Mouse (Mus musculus) heart, embryonic 13.5 days (tissue): ENCODE results near the gene Lxn. TPM values are rescaled to one million over a fixed set of nuclear protein-coding genes. Genes with fewer than 3 reads are reported as not detected.

Experiments
- ATAC-seq: fragments of 200-750 bp; cut with Nextera tagmentation; 2 replicates; pipeline ENCODE4 v1.8.0; 2017; ENCODE audit warnings: moderate TSS enrichment; ENCODE audit not compliant: insufficient number of reproducible peaks, low FRiP score, low TSS enrichment; ENCODE audit errors: extremely low read depth
- H3K27ac ChIP-seq: fragments of 300-500 bp; sonication (generic); replicated peaks from 2 replicates; pipeline ENCODE4 v1.5.1; 2015; ENCODE audit warnings: moderate library complexity, mild to moderate bottlenecking, inconsistent platforms
- H3K27me3 ChIP-seq: fragments of 300-500 bp; sonication (generic); replicated peaks from 2 replicates; pipeline ENCODE4 v1.6.1; 2015; ENCODE audit warnings: mild to moderate bottlenecking, inconsistent platforms
- H3K36me3 ChIP-seq: fragments of 300-500 bp; sonication (generic); 2 replicates; pipeline ENCODE4 v1.6.1; 2015; ENCODE audit warnings: mild to moderate bottlenecking, inconsistent platforms
- H3K4me1 ChIP-seq: fragments of 300-500 bp; sonication (generic); 2 replicates; pipeline ENCODE4 v1.6.1; 2015; ENCODE audit warnings: inconsistent platforms
- H3K4me2 ChIP-seq: fragments of 300-500 bp; sonication (generic); 2 replicates; pipeline ENCODE4 v1.6.1; 2015; ENCODE audit warnings: inconsistent platforms, mild to moderate bottlenecking, moderate library complexity
- H3K4me3 ChIP-seq: fragments of 300-500 bp; sonication (generic); 2 replicates; pipeline ENCODE4 v1.5.1; 2015; ENCODE audit warnings: moderate library complexity, mild to moderate bottlenecking, inconsistent platforms
- H3K9ac ChIP-seq: fragments of 300-500 bp; sonication (generic); 2 replicates; pipeline ENCODE4 v1.6.1; 2015; ENCODE audit warnings: inconsistent platforms, mild to moderate bottlenecking, moderate library complexity
- H3K9me3 ChIP-seq: fragments of 300-500 bp; sonication (generic); 2 replicates; pipeline ENCODE4 v1.6.1; 2016; ENCODE audit warnings: inconsistent platforms
- WGBS: fragments of 180-500 bp; shearing (Covaris S2); methylation state at CpG from one replicate; pipeline ENCODE4 v1.1.7; 2015; ENCODE audit warnings: mixed read lengths; 5-methylcytosine and 5-hydroxymethylcytosine counted together
- polyA plus RNA-seq: library from polyadenylated mRNA; unstranded; fragments of >200 nt; fragmentation: Nextera tagmentation; extraction: Ambion mirVana; gene quantifications from 2 replicates; pipeline ENCODE4 v1.2.1, GENCODE M21; 2015

Gene Lxn
- 62.4 and 64.3 TPM in 2 replicates for polyA plus RNA-seq

DNA sequence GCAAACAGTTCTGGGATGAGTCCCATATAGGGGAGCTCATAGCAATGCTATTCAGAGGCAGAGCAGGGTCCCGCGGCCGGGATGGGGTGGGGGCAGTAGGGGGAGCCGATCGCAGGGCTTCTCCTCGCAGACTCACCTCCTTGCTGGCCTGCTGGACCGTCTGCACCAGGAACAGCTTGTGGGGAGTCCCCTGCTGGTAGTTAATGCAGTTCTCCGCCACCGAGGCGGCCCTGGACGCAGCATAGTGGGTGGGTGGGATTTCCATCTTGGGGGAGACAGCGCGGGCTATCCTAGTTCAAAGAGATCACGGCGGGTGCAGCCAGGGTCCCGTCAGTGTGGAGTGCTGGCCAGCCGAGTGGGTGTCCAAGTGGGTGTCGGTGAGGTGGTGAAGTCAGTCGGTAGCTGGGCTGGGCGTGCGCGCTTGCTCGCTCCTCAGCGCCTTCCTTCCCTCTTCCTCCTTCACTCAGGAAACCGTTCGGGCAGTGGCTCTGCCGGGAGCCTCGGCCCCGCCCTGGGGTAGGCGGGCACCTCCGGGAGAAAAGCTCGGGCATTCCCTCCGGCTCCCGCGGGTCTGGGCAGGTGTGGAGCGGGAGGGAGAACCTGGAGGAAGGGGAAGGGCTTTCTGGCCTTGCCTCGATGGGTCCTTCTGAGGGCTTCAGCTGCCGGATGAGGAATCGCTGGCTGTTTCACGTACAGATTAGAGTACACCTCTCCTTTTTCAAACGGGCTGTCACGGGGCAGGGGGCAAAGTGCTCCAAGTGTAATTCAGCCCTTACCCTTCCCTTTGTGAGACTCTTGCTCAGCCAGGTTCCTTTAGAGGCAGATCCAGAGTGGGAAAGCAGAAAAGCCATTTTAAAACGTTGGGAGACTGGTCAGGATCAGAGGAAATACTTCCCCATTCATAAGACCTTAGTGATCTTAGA, at the start of gene Lxn:
Gene Lxn, minus strand, starts transcription at position 477 of the 923 bp plus-strand sequence.
- under 1% methylated on average over 43 of the region's 43 CpGs for WGBS
- Histone ChIP-seq H3K27ac (peak within 1 kb of the TSS; percentile 84), H3K4me2 (peak within 1 kb of the TSS; percentile 88), H3K36me3 (peaks cover 48% of the 10 kb centered on the region), H3K9me3 (no peaks in the 10 kb centered on the region), H3K4me1 (peaks cover 25% of the 10 kb centered on the region), H3K27me3 (no peaks in the 10 kb centered on the region), H3K4me3 (peak within 1 kb of the TSS; percentile 74), H3K9ac (peak within 1 kb of the TSS; percentile 87)
- ATAC-seq = peak; percentile 70

DNA sequence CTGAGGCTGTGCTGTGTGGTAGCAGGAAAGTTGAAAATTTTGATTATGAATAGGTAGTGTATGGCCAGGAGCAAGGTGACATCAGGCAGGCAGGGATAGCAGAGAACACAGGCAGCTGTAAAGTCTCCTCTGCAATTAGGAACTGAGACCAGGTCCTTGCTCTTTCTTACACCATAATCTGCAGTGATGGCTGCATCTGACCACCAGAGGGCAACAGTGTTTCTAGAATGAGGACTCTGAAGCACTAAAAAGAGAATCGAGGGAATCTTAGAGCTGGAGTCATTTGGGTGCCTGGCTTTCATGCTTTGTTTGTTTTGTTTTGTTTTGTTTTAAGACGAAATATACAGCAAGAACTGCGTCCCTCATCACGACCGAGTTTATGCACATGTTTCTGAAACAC, 49.1 kb upstream of the Lxn start:
- Histone ChIP-seq H3K27me3 (peaks cover 36% of the 10 kb centered on the region), H3K9ac (no peak overlapping the region), H3K36me3 (no peaks in the 10 kb centered on the region), H3K9me3 (no peaks in the 10 kb centered on the region), H3K4me1 (peaks cover 6% of the 10 kb centered on the region; the same call in 1 of the 2 replicates), H3K4me3 (no peak overlapping the region), H3K27ac (no peak overlapping the region), H3K4me2 (no peak overlapping the region)
- ATAC-seq = no peak
- 3% methylated on average over 5 of the region's 5 CpGs for WGBS

DNA sequence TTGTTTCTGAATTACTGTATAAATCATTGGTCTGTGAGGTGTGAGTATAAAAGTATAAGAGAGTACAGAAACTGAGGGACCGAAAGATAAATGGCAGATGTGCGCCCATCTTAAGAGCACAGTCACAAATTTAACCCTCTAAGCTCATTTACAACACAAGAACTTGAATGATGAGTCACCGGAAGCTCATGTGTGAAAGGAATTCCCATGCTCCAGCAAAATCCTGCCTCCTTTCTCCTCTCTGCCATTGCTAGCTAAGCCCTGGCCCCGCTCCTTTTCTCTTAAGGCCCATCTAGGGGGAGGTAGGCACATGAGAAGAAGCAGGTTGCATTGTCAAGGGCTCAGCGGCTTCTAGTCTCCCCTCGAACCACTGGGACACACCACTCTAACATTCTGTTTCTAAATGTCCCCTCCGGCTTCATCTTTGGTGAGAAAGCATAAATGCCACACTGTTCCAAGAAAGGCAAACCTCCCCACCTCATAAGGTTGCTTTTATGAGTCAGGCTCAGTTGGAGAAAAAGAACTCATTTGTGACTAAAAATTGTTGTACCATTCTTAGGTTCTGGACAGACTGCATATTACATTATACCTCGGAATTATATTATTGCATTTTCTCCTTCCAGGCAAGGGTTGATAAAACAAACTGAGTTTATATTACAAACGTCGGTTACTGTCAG, 44.6 kb upstream of the Lxn start:
- no peaks in the 10 kb centered on the region for H3K36me3 ChIP-seq
- 78% methylated on average over 10 of the region's 10 CpGs for WGBS
- H3K4me1 ChIP-seq = no peaks in the 10 kb centered on the region
- H3K4me2 ChIP-seq = no peak overlapping the region
- no peak overlapping the region for H3K9ac ChIP-seq
- H3K27ac ChIP-seq = no peak overlapping the region
- no peak for ATAC-seq
- no peak overlapping the region for H3K4me3 ChIP-seq
- no peaks in the 10 kb centered on the region for H3K9me3 ChIP-seq
- no peaks in the 10 kb centered on the region; the same call in 1 of the 2 replicates for H3K27me3 ChIP-seq

DNA sequence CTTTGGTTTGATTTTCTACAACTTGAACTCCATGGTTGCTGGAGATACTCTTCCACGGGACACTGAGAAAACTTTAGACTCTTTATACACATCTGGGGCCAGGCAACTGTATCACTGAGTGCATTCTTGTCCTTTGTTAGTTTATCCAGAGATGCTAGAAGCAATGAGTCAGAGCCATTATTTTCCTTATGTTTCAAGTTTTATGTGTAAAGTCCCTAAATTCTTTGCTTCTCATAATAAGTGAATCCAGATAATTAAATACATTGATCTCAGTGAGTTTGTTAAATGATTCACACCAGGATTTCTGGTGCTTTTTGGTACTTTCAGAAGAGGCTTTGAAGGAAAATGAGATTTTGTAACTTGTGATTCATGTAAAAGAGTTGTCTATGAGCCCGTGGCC, 41.6 kb upstream of the Lxn start:
- Histone ChIP-seq H3K4me1 (no peaks in the 10 kb centered on the region), H3K27me3 (no peaks in the 10 kb centered on the region), H3K4me2 (no peak overlapping the region), H3K4me3 (no peak overlapping the region), H3K27ac (no peak overlapping the region), H3K9me3 (no peaks in the 10 kb centered on the region), H3K36me3 (no peaks in the 10 kb centered on the region), H3K9ac (no peak overlapping the region)
- ATAC-seq = no peak
- 75% methylated on average over 2 of the region's 2 CpGs for WGBS

DNA sequence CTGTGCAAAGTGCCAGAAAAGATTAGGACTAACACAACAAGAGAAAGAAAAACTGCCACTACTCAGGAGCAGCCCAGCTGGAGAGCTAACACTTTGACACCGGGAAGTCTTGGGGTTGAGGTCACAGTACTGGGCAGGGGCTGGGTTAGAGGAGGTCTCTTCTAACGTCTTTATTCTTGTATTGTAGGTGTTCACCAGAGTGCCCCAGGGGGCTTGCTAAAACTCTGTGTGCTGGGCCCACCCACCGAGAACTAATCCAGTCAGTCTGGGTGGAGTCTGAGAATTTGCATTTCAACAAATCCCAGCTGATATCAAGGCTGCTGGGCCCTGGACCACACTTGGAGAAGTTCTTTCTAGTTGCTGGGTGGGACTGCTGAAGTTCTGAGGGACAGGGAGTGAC, 40.2 kb upstream of the Lxn start:
- WGBS = 9% methylated on average over 3 of the region's 3 CpGs
- Histone ChIP-seq H3K9ac (no peak overlapping the region), H3K36me3 (no peaks in the 10 kb centered on the region), H3K27me3 (no peaks in the 10 kb centered on the region), H3K4me3 (no peak overlapping the region), H3K27ac (no peak overlapping the region), H3K4me1 (no peaks in the 10 kb centered on the region), H3K9me3 (peaks cover 4% of the 10 kb centered on the region; the same call in 1 of the 2 replicates), H3K4me2 (no peak overlapping the region)
- no peak for ATAC-seq

DNA sequence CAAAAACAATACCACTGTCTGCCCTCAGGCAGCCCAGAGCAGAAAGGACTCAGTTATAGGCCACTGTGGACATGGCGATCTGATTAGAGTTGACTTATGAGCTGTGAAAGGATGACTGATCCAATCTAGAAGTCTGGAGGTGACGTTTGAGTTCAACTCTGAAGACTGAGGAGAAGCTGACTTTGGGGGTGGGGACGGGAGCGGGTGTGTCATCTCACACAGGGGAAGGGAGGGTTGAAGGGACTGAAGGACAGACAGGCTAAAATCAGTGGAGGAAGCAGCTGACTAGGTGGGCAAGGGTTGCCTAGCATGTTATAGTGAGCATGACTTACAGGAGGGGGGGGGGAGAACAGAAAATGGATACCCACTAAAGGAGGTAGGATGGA, 35.7 kb upstream of the Lxn start:
- Histone ChIP-seq H3K9ac (no peak overlapping the region), H3K9me3 (peaks cover 8% of the 10 kb centered on the region; the same call in 1 of the 2 replicates), H3K4me1 (no peaks in the 10 kb centered on the region), H3K4me3 (no peak overlapping the region), H3K27me3 (no peaks in the 10 kb centered on the region), H3K4me2 (no peak overlapping the region), H3K36me3 (no peaks in the 10 kb centered on the region), H3K27ac (no peak overlapping the region)
- no peak for ATAC-seq
- 84% methylated on average over 4 of the region's 4 CpGs for WGBS

DNA sequence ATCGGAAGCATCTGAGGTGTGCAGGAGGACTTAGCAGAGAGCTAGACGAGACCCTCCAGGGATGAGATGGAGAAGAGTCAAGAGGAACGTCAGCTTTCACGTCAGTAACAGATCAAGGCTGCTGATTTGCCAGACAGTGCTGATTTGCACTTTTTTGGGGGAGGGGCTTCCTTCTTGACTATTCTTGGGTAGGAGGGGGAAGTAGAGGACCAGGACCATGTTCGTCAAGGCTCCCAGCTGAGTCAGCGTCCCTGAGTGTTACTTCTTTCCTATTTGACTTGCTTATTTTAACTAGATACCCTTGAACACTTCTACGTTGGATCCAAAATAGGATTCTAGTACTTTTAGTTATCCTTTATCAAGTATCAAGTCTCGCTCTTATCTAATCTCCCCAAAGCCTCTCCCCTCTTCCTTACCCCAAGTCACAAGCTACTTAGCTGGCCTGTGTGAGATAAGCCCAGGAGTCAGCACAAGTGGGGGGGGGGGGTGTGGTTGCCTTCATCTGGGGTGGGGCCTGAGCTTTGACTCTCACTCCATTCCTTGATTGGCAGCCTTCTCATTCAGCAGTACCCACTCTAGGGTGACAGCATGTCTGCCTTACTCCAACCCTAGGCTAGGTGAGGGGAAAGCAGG, 35.2 kb upstream of the Lxn start:
- Histone ChIP-seq H3K36me3 (no peaks in the 10 kb centered on the region), H3K4me2 (no peak overlapping the region), H3K27ac (no peak overlapping the region), H3K4me1 (no peaks in the 10 kb centered on the region), H3K9me3 (peaks cover 8% of the 10 kb centered on the region; the same call in 1 of the 2 replicates), H3K9ac (no peak overlapping the region), H3K27me3 (no peaks in the 10 kb centered on the region), H3K4me3 (no peak overlapping the region)
- no peak for ATAC-seq
- 78% methylated on average over 8 of the region's 8 CpGs for WGBS

DNA sequence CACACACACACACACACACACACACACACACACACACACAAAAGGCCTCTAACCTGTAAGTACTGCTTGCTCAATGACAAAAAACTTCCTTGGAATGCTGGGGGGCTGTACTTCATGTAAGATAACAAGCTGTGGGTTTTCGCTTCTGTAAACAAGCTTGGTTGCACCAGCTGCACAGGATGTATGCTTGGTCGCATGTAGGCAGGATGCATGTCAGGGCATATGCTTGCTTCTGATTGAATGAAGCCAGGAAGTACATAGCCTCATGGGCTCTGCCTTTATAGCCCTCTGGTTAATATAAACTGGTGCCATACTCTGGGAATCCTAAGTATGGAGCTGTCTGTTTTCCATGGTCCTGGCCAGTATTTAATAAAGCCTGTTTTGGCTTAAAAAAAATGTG, 34.3 kb upstream of the Lxn start:
- H3K4me1 ChIP-seq = no peaks in the 10 kb centered on the region
- peaks cover 8% of the 10 kb centered on the region; the same call in 1 of the 2 replicates for H3K9me3 ChIP-seq
- H3K4me3 ChIP-seq = no peak overlapping the region
- H3K27me3 ChIP-seq = no peaks in the 10 kb centered on the region
- no peak for ATAC-seq
- no peaks in the 10 kb centered on the region for H3K36me3 ChIP-seq
- no peak overlapping the region for H3K9ac ChIP-seq
- no peak overlapping the region for H3K27ac ChIP-seq
- H3K4me2 ChIP-seq = no peak overlapping the region
- 68% methylated on average over 2 of the region's 2 CpGs for whole genome bisulfite sequencing

DNA sequence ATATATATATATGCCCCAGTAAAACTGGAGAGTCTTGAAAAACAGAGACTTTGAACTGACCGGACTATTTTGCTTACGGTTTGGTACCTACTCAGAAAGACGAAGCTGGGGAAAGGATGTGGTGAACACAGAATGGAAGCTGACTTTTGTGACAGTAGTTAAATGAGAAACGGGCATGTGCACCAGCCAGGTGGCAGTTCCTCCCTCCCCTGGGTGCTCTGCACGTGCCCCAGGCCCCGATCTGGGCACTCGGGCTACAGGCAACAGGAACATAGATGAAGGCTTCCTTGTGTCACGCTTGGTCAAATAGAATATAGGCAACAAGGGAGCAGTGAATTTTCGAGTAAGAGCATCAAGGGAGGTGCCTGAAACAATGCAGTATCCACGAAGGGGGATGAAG, 32.6 kb upstream of the Lxn start:
- Histone ChIP-seq H3K27ac (no peak overlapping the region), H3K9me3 (peaks cover 8% of the 10 kb centered on the region; the same call in 1 of the 2 replicates), H3K4me3 (no peak overlapping the region), H3K4me1 (no peaks in the 10 kb centered on the region), H3K9ac (no peak overlapping the region), H3K36me3 (no peaks in the 10 kb centered on the region), H3K27me3 (no peaks in the 10 kb centered on the region), H3K4me2 (no peak overlapping the region)
- ATAC-seq = no peak
- WGBS = 81% methylated on average over 10 of the region's 10 CpGs

DNA sequence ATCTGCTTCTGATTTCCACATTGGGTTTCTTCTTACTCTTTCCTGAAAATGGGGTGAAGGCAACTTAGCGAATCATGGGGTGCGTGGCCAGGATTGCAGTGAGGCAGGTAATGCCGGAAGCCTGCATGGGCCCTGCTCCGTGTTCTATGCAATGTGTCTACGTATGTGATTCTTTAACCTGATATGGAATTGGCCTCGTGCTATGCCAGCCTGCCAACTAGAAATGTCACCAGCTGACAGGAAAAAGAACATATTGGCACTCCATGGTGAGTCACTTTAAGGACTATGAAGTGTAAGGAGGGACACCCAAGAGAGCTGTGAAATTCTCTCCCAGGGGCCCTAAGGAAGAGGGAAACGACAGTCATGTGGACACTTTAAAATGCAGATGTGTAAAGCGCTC, 29.4 kb upstream of the Lxn start:
- H3K27me3 ChIP-seq = no peaks in the 10 kb centered on the region
- no peak overlapping the region for H3K4me2 ChIP-seq
- no peaks in the 10 kb centered on the region for H3K36me3 ChIP-seq
- no peak overlapping the region for H3K9ac ChIP-seq
- H3K4me1 ChIP-seq = peaks cover 5% of the 10 kb centered on the region
- no peaks in the 10 kb centered on the region for H3K9me3 ChIP-seq
- no peak overlapping the region for H3K4me3 ChIP-seq
- no peak overlapping the region for H3K27ac ChIP-seq
- 76% methylated on average over 8 of the region's 8 CpGs for WGBS
- ATAC-seq = no peak

DNA sequence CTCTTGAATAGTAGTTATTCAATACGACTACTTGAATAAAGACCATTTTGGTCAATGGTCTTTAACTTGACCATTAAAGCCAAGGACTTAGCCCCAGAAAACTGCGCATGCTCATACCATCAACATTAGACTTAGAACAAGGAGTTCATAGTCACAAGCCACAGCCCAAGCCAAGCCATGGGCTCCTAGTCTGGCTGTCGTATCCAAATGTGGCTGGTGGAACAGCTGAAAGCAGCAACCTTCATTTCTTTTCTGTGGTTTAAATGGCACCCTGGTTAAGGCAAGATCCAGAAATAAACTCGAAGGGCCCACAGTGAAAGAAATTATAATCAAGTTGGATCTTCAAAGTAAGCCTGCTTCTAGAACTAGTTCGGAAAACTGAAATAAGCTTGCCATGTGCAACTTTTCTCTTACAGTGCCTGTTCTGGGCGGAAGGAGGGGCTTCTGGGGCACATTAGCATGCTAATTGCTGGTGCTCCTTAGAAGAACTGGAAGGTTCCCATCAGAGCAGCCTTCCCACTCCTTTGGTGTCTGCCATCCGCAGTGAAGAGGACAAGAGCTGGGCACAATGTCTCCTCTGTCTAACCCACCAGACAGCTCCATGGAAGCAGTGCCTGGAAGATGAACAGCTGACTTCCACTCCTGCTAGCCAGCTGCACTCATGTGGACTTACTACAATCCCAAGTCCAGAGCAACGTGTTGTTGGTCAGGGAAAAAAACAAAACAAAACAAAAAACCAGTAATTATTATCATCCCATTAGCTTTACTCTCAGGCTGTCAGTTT, 28.6 kb upstream of the Lxn start:
- no peak for ATAC-seq
- no peaks in the 10 kb centered on the region for H3K27me3 ChIP-seq
- H3K4me2 ChIP-seq = no peak overlapping the region
- no peaks in the 10 kb centered on the region for H3K9me3 ChIP-seq
- peaks cover 5% of the 10 kb centered on the region for H3K4me1 ChIP-seq
- WGBS = 75% methylated on average over 8 of the region's 8 CpGs
- no peaks in the 10 kb centered on the region for H3K36me3 ChIP-seq
- H3K4me3 ChIP-seq = no peak overlapping the region
- no peak overlapping the region for H3K9ac ChIP-seq
- H3K27ac ChIP-seq = no peak overlapping the region
